Comparison of ENCODE assay signal across 11 mouse cellular contexts in genomic region chr8:120278009-120278408, GRCm38 (mm10). TPM values are rescaled to one million over a fixed set of nuclear protein-coding genes. Genes with fewer than 3 reads are reported as not detected.
DNase-seq lines count a peak whose midpoint lies in the region; ATAC-seq and TF ChIP-seq lines count a peak whose summit lies in the region.
"Had no signal": no experiment of that assay in that cellular context is flagged by ENCODE, and none has a peak within 500 bp of the region (broad histone marks: within the 10 kb centered on the region; RNA-seq: fewer than 3 reads in every experiment).

No protein-coding gene starts in this region.

- H3K4me2 ChIP-seq in heart, embryonic 15.5 days, result peak overlapping the region; percentile 0; the same call in 1 of the 2 replicates
- peak overlapping the region; percentile 8; the same call in 1 of the 2 replicates for H3K4me2 ChIP-seq in embryonic facial prominence, embryonic 15.5 days (replicated peaks)
- H3K4me2 ChIP-seq in lung, postnatal 0 days (replicated peaks; ENCODE audit: low read depth, low read length), result no peak overlapping the region

- no peak for TF ChIP-seq EP300 in lung, postnatal 0 days (IDR thresholded peaks at IDR 0.05)

- H3K27me3 ChIP-seq in heart, embryonic 15.5 days, result 0 out of 2 replicates have a peak, but pooled peaks cover 6% of the 10 kb centered on the region
- H3K27me3 ChIP-seq in embryonic facial prominence, embryonic 15.5 days, result no peaks in the 10 kb centered on the region
- H3K27me3 ChIP-seq in lung, postnatal 0 days (replicated peaks; ENCODE audit: insufficient read depth, low read length), result no peaks in the 10 kb centered on the region

- peaks cover 63% of the 10 kb centered on the region for H3K4me1 ChIP-seq in heart, embryonic 15.5 days (replicated peaks)
- peaks cover 92% of the 10 kb centered on the region for H3K4me1 ChIP-seq in embryonic facial prominence, embryonic 15.5 days
- peaks cover 25% of the 10 kb centered on the region for H3K4me1 ChIP-seq in lung, postnatal 0 days (ENCODE audit: insufficient read depth, low read depth, low read length)

- peak overlapping the region; percentile 93 for H3K27ac ChIP-seq in heart, embryonic 15.5 days
- peak overlapping the region; percentile 95 for H3K27ac ChIP-seq in embryonic facial prominence, embryonic 15.5 days (replicated peaks)
- H3K27ac ChIP-seq in lung, postnatal 0 days (ENCODE audit: low read length), result peak overlapping the region; percentile 71; the same call in 1 of the 2 replicates

- no peak for DNase-seq in heart, adult 9 months (ENCODE audit: low spot score in 2 of 2)
- peak; percentile 32 for DNase-seq in left cerebral cortex, postnatal 4 days
- DNase-seq in left cerebral cortex, adult 11 months (ENCODE audit: low spot score), result no peak
- peak; percentile 55 for DNase-seq in lung, postnatal 0 days (ENCODE audit: low spot score)
- no peak for DNase-seq in embryo, embryonic 10 days (ENCODE audit: low spot score)
- DNase-seq in layer of hippocampus, postnatal 25 days (ENCODE audit: extremely low spot score in 1 of 2, low spot score in 1 of 2), result no peak
- DNase-seq: cerebellum, postnatal 25 days; heart, adult 2 months had no signal

- no peaks in the 10 kb centered on the region for H3K36me3 ChIP-seq in heart, embryonic 15.5 days
- H3K36me3 ChIP-seq in embryonic facial prominence, embryonic 15.5 days, result no peaks in the 10 kb centered on the region
- H3K36me3 ChIP-seq in lung, postnatal 0 days (ENCODE audit: insufficient read depth, low read length), result no peaks in the 10 kb centered on the region

- no peak overlapping the region for H3K9ac ChIP-seq in heart, embryonic 15.5 days
- no peak overlapping the region for H3K9ac ChIP-seq in embryonic facial prominence, embryonic 15.5 days
- H3K9ac ChIP-seq in lung, postnatal 0 days (replicated peaks; ENCODE audit: low read depth), result no peak overlapping the region

- intact Hi-C loops in left cerebral cortex, postnatal 4 days (cut with DNase I), result no loop called here

- no peak overlapping the region for H3K4me3 ChIP-seq in heart, embryonic 15.5 days
- no peak overlapping the region for H3K4me3 ChIP-seq in embryonic facial prominence, embryonic 15.5 days (replicated peaks)
- H3K4me3 ChIP-seq in lung, postnatal 0 days (ENCODE audit: low read depth, low read length), result no peak overlapping the region
- H3K4me3 ChIP-seq: erythroblast, embryonic 14.5 days; heart, adult 2 months had no signal

- ATAC-seq in heart, embryonic 15.5 days (replicated peaks; ENCODE audit: insufficient number of reproducible peaks, insufficient read depth, low FRiP score, low read depth), result no peak
- no peak for ATAC-seq in embryonic facial prominence, embryonic 15.5 days (ENCODE audit: insufficient number of reproducible peaks, low FRiP score, low TSS enrichment, low read depth)
- no peak for ATAC-seq in lung, postnatal 0 days

- no peaks in the 10 kb centered on the region for H3K9me3 ChIP-seq in heart, embryonic 15.5 days (replicated peaks)
- no peaks in the 10 kb centered on the region for H3K9me3 ChIP-seq in embryonic facial prominence, embryonic 15.5 days (replicated peaks)
- no peaks in the 10 kb centered on the region for H3K9me3 ChIP-seq in lung, postnatal 0 days (ENCODE audit: low read length)

- WGBS in heart, embryonic 15.5 days, result 57% methylated on average over 14 of the region's 14 CpGs
- 26% methylated on average over 14 of the region's 14 CpGs for WGBS in embryonic facial prominence, embryonic 15.5 days
- WGBS in lung, postnatal 0 days, result 35% methylated on average over 14 of the region's 14 CpGs

- no peak for TF ChIP-seq CTCF in lung, postnatal 0 days (IDR thresholded peaks at IDR 0.05)

RNA-seq across cellular contexts. Expression of gene Gse1, which starts 49.8 kb away (rescaled TPM):
- 8.9 and 10.8 TPM in 2 replicates for polyA plus RNA-seq in heart, embryonic 15.5 days (2015; fragmentation: Nextera tagmentation; extraction: Ambion mirVana)
- total RNA-seq in left cerebral cortex, postnatal 4 days (2021), result 10 to 100 TPM; 57.4 to 59.3 TPM
- polyA plus RNA-seq in embryonic facial prominence, embryonic 15.5 days (2015; fragmentation: Nextera tagmentation; extraction: Ambion mirVana), result 11.1 and 12.0 TPM in 2 replicates
- polyA plus RNA-seq in lung, postnatal 0 days (2015; fragmentation: Nextera tagmentation; extraction: Ambion mirVana), result 9.5 and 9.9 TPM in 2 replicates
- 100 to 1,000 TPM; 121 to 145 TPM for total RNA-seq in layer of hippocampus, postnatal 25 days (2021)

Comparison
In these comparisons a context has a peak if more than half of its experiments do, and no peak if none do; other contexts are left out.
1. DNase-seq: peak in left cerebral cortex, postnatal 4 days (single experiment) and lung, postnatal 0 days (single experiment); none in heart, adult 9 months (0 of 2), left cerebral cortex, adult 11 months (single experiment), embryo, embryonic 10 days (single experiment) and layer of hippocampus, postnatal 25 days (0 of 2).
2. Peak in every context shown above with its lines, with median percentiles within 50 percentile points of each other: H3K27ac ChIP-seq.